Mouse (Mus musculus): ENCODE results near the gene Twist1.

GRCm38 (mm10) chr12:33955606-33956295 is 1.7 kb upstream of the Twist1 start:
- no peak for TF ChIP-seq GATA1 (IDR thresholded peaks at IDR 0.05; ENCODE audit: borderline replicate concordance, low read length)
- no peak for TF ChIP-seq FLI1 (IDR thresholded peaks at IDR 0.05; ENCODE audit: low read length)
